Mouse (Mus musculus): ENCODE measurements around the gene Tex52. TPM values are rescaled to one million over a fixed set of nuclear protein-coding genes. Genes with fewer than 3 reads are reported as not detected.

Gene Tex52
- total RNA-seq, 2 experiments from 2014 or later: 1.9 to 2.7 TPM

DNA sequence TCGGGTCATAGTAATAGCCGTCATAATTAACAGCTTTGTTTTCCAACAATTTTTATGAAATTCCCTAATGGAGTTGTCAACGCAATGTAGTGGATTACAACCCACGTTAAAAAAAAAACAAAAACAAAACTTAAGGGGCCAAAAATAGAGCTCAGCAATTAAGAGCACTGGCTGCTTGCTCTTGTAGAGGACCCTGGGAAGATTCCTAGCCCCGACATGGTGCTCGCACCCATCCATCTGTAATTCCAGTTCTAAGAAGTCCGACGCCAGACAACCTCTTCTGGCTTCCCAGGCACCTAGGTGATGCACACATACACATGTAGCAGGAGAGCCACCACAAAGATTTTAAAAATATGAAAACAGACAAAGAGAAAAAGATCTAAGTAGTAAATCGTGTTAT, 49.8 kb downstream of the Tex52 start:
- DNase-seq (ENCODE audit: low spot score in 2 of 2): no peak

DNA sequence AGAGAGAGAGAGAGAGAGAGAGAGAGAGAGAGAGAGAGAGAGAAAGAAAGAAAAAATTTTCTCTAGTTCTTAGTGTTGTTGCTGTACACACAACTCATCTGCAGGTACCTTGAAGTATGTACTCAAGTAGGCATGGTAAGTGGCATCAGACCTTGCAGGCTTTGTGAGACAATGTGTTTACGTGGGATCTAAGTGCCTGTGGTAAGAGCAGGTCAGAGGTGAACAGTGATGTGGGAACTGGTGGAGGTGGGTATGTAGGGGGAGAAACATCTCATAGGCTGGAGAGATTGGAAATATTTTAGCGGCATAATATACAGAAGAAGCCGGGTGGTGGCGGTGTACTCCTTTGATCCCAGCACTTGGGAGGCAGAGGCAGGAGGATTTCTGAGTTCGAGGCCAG, 52.3 kb downstream of the Tex52 start:
- no peak for DNase-seq (ENCODE audit: low spot score in 2 of 2)

DNA sequence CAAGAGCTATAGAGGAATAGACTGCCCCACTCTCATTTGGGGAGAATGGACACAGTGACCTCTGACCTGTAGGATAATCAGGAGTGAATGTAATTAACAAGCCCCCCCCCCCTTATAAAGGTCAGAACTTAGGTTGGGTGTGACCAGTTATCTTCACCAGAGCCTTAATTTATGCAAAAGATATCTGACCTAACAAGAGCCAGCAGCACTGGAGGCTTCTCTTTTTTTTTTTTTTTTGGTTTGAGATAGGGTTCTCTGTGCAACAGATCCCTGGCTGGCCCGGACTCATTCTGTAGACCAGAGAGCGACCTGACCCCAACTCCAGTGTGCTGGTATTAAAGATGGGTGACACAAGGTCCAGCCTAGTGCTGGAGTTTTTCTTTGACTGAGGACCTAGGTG, 54.0 kb downstream of the Tex52 start:
- no peak for DNase-seq (ENCODE audit: low spot score in 2 of 2)

DNA sequence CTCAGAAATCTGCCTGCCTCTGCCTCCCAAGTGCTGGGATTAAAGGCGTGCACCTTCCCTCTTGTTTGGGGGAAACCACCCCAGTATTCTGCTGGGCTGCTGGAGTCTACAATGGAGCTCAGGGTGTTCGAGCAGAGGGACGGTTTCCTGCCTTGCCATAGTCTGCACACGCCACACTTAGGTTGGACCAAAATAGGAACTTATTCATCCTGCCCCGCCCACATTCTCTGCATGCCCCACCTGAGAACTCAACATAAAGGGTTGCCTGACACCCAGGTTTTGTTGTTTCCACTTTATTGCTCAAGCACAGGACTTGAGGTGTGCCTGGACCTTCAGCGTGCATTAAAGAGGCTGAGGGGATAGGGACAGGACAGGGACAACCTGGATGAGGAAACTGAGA, 54.6 kb downstream of the Tex52 start:
- no peak for DNase-seq (ENCODE audit: low spot score in 2 of 2)

DNA sequence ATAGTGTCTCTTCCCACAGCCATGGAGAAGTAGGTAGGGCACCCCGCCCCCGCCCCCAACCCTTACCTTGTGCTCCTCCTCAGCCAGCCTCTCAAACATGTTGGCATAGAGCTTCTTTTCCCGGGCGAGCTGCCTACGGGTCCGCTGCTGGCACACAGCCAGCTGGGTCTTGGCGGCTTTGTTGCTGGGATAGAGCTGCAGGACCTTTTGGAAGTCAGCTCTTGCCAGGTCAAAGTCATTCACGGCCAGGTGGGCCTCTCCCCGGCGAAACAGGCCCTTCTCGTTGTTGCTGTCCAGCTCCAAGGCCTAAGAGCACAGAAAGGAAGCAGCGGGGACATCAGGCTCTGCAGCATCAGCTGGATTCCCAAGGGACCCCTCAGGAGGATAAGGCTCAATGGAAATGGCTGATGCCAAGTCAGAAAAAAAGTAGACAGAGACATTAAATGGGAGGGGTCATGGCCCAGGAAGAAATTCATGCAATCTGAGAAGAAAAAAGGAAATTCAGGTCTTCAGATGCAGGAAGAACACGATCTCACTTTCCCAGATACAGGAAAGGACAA, 57.2 kb downstream of the Tex52 start:
- DNase-seq (ENCODE audit: low spot score in 2 of 2): no peak

DNA sequence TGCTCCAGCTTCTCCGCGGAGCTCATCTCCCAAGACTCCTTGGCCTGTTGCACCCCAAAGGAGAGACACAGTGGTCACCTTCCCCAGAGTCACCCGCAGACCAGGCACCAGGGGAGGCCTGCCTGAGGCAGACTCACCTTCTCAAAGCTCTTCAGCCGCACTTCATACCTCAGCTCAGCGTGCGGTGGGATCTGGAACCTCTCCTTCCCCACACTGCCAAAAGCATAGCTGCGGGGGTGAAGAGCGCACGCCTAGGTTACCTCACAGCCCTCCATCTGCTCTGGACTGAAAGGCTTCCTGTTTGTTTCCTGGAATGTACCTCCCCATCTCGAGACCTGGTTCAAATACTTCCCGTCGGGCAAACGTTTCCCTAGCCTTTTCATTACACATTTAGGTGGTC, 58.3 kb downstream of the Tex52 start:
- DNase-seq (ENCODE audit: low spot score in 2 of 2): no peak

Other genes with a start within 250 kb of the Tex52 start
- 10 to 100 TPM; 48.4 to 53.8 TPM for gene Tspan9, start 231.9 kb upstream of the Tex52 start, total RNA-seq (2021)
- gene Tead4, start 74.6 kb upstream of the Tex52 start, total RNA-seq (2021): 1 to 10 TPM in 1 of 2 experiments, under 1 TPM in 1; 0.97 to 1.5 TPM
- 10 to 100 TPM; 19.2 to 21.4 TPM for gene Tulp3, start 19.6 kb upstream of the Tex52 start, total RNA-seq (2021)
- gene Rhno1, start 12.5 kb upstream of the Tex52 start, total RNA-seq (2021): 10 to 100 TPM; 21.5 to 23.4 TPM
- gene Foxm1, start 12.5 kb upstream of the Tex52 start, total RNA-seq (2021): 1 to 10 TPM in 1 of 2 experiments, under 1 TPM in 1; 0.84 to 1.3 TPM
- gene Gm44596, start within 50 bp of the Tex52 start, total RNA-seq (2021): not detected
- gene Nrip2, start 23.8 kb downstream of the Tex52 start, total RNA-seq (2021): 10 to 100 TPM; 14.6 to 16.4 TPM
- gene Itfg2, start 49.5 kb downstream of the Tex52 start, total RNA-seq (2021): 10 to 100 TPM; 21.1 to 26.3 TPM
- gene Fkbp4, start 63.2 kb downstream of the Tex52 start, total RNA-seq (2021): 100 to 1,000 TPM; 123 to 132 TPM
- gene Pzp, start 151.3 kb downstream of the Tex52 start, total RNA-seq (2021): not detected
- gene A2ml1, start 206.2 kb downstream of the Tex52 start, total RNA-seq (2021): 10 to 100 TPM in 1 of 2 experiments, 1 to 10 TPM in 1; 7.2 to 12.3 TPM
- gene Klrb1a, start 248.1 kb downstream of the Tex52 start, total RNA-seq (2021): not detected

All from layer of hippocampus, adult 18-20 months (tissue).